Mouse (Mus musculus): ENCODE data around the gene Ift20.

DNA sequence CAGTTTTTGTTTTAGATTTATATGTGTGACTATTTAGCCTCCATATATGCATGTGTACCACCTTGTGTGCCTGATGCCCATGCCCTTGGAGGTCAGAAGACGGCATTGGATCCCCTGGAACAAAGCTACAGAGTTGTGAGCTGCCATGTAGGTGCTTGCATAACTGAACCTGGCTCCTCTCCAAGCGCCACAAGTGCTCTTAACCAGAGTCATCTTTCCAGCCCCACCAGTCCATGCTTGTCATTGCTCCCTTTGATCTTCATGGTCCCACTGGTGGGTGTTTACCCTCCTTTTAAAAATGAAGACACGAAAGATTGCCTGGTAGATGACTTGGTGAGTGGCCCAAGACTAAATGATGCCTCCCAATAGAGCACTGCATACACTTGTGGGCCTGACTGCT, 4.2 kb downstream of the Ift20 start:
- TF ChIP-seq CTCF (IDR thresholded peaks at IDR 0.05) (no peak), EP300 (IDR thresholded peaks at IDR 0.05; ENCODE audit: insufficient read depth, low read depth, low read length) (no peak), POLR2A (IDR thresholded peaks at IDR 0.05; ENCODE audit: insufficient read depth, low read depth, low read length) (no peak)

Measured in heart, adult 2 months (tissue).